Mouse (Mus musculus): Measurements from ENCODE around the gene Smim13.

DNA sequence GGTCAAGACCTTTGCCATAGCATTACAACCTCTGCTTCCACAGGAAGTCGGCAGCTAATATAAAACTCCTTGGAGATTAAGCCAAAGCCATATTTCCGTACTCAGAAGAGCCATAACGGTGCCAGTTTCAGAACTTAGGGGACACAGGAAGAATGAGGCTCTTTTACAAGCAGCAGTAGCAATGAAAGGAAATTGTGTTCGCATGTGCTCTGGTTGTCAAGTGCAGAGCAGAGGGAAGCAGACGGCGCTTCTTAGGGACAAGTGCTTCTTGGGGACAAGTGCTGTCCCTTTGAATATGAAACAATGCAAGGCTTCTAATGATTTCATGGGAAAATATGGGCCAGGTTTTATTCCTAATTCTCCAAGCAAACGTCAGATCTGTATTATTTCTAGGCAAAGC lies 46.4 kb upstream of the Smim13 start:
- TF ChIP-seq CTCF (IDR thresholded peaks at IDR 0.05; ENCODE audit: control insufficient read depth, insufficient read depth, low read length): no peak
- no peak for TF ChIP-seq POLR2A (IDR thresholded peaks at IDR 0.05; ENCODE audit: borderline replicate concordance, control insufficient read depth, low read depth, low read length)

All from bone marrow, adult 2 months (tissue).